Mouse (Mus musculus) MEL-GATA-1-ER (cell line): ENCODE measurements around the gene Vmn1r112.
"Not testable (repeated sequence)": the region's sequence is repeated elsewhere in the genome, so short reads cannot be mapped to it uniquely, and the experiment has no call there.

Source experiments
- DNase-seq: peaks from one replicate; pipeline ENCODE4 v3.0.0-alpha.2; 2012; ENCODE audit warnings: low read depth; ENCODE audit errors: extremely low read depth

The Vmn1r112 gene

GRCm38 (mm10) chr7:20770885-20771284 lies at the start of gene Vmn1r112:
Gene Vmn1r112, plus strand, starts transcription at chr7:20771185.
- not testable (repeated sequence) for DNase-seq

DNA sequence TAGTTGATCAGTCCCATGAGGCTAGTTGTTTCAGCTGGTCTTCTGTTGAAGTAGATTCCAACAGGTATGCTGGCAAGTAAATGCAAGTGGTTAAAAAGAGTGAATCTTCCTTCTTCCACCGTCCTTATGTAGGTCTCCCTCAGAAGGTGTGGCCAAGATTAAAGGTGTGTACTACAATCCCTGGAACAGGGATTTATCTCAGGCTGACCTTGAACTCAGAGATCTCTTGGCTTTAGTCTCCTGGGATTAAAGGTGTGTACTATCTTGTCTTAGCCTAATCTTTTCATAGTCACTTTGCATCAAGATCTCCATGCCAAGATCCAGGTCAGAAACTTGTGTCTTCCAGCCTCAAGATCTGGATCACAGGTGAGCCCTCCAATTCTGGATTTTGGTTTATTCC lies 40.5 kb upstream of the Vmn1r112 start, which contains the start of gene Gm10668:
TSS of gene Gm10668 (minus strand) at position 101 of the 400 bp plus-strand sequence.
- not testable (repeated sequence) for DNase-seq

DNA sequence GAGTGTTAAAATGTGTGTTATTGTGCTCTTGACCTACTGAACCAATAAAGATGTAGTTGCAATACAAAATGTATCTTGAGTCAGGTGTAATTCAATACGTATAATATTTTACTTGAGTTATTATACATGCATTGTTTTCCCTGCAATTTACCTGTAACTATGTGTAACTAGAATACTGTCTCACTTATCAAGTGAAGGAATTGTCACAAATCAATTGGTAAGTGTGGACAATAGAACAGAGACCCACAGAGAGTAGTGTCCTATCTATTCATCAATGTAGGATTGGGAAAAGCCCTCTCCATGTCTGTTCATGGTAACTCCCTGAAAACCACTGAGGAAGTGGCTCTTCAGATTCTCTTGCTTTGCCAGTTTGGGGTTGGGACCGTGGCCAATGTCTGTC lies 16.0 kb downstream of the Vmn1r112 start, which contains the start of gene Vmn1r113:
TSS of gene Vmn1r113 (plus strand) at position 301 of the 400 bp plus-strand sequence.
- not testable (repeated sequence) for DNase-seq

DNA sequence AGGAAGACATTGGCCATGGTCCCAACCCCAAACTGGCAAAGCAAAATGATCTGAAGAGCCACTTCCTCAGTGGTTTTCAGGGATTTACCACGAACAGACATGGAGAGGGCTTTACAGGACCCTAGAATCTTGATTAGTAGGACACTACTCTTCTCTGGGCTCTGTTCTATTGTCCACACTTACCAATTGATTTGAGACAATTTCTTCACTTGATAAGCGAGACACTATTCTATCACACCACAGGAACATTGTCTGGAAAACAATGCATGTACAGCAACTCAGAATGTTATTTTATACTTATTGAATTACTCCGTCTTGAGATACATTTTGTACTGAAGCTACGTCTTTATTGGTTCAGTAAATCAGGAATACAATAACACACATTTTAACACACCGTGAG lies 41.1 kb downstream of the Vmn1r112 start, which contains the start of gene Vmn1r114:
TSS of gene Vmn1r114 (minus strand) at position 101 of the 400 bp plus-strand sequence.
- not testable (repeated sequence) for DNase-seq
